Mouse (Mus musculus): ENCODE measurements around the gene A530064D06Rik. TPM values are rescaled to one million over a fixed set of nuclear protein-coding genes. Genes with fewer than 3 reads are reported as not detected.

Gene A530064D06Rik
- total RNA-seq, 2 experiments from 2014 or later: not detected

Other genes with a start within 250 kb of the A530064D06Rik start
- 10 to 100 TPM; 43.1 to 55.1 TPM for gene Foxp4, start 242.6 kb downstream of the A530064D06Rik start, total RNA-seq (2021)
- not detected for gene 1700122O11Rik, start 129.0 kb downstream of the A530064D06Rik start, total RNA-seq (2021)
- not detected for gene 1700067P10Rik, start 78.0 kb downstream of the A530064D06Rik start, total RNA-seq (2021)
- gene 9830107B12Rik, start 21.0 kb downstream of the A530064D06Rik start, total RNA-seq (2021): not detected
- gene Trem1, start 65.5 kb upstream of the A530064D06Rik start, total RNA-seq (2021): not detected
- under 1 TPM; 0.48 to 0.57 TPM for gene Trem3, start 80.5 kb upstream of the A530064D06Rik start, total RNA-seq (2021)
- gene Treml4, start 97.0 kb upstream of the A530064D06Rik start, total RNA-seq (2021): not detected
- under 1 TPM; 0.46 to 0.47 TPM for gene Treml2, start 132.2 kb upstream of the A530064D06Rik start, total RNA-seq (2021)
- gene B430306N03Rik, start 148.9 kb upstream of the A530064D06Rik start, total RNA-seq (2021): under 1 TPM; 0.08 to 0.11 TPM
- 10 to 100 TPM in 1 of 2 experiments, 1 to 10 TPM in 1; 8.5 to 10.3 TPM for gene Trem2, start 179.1 kb upstream of the A530064D06Rik start, total RNA-seq (2021)
- under 1 TPM in 1 of 2 experiments, not detected in 1; 0.44 TPM for gene Treml1, start 192.6 kb upstream of the A530064D06Rik start, total RNA-seq (2021)
- gene Nfya, start 242.6 kb upstream of the A530064D06Rik start, total RNA-seq (2021): 10 to 100 TPM; 31.5 to 33.3 TPM
- gene Oard1, start 242.7 kb upstream of the A530064D06Rik start, total RNA-seq (2021): 1 to 10 TPM; 9.4 to 9.7 TPM